Mouse (Mus musculus): ENCODE measurements around the gene Ccdc157.

The Ccdc157 gene

DNA sequence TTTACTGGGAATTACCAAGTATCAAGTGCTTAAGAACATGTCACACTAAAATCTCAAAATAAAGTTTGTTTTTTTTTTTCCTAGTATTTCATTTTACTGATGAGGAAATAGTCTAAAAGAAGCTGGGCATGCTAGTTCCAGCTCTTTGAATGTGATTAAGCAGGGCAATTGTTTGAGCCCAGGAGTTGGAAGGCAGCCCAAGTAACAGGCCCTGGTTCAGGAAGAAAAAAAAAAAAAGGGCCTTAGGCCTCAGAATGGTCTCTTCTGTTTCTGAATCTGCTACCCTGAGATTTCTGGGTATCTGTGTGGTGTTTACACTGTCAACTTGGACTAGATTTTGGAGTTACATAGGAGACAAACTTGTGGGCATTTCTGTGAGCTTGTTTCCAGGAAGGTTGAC, 23.4 kb upstream of the Ccdc157 start:
- no peak for DNase-seq (ENCODE audit: low spot score in 2 of 2)

GRCm38 (mm10) chr11:4182061-4182460, 22.0 kb upstream of the Ccdc157 start:
- no peak for DNase-seq (ENCODE audit: low spot score in 2 of 2)

GRCm38 (mm10) chr11:4177716-4178115, 17.6 kb upstream of the Ccdc157 start:
- no peak for DNase-seq (ENCODE audit: low spot score in 2 of 2)

- DNase-seq (ENCODE audit: low spot score in 2 of 2), result peak; percentile 51 to 64
Observed at GRCm38 (mm10) chr11:4174586-4174985, 14.5 kb upstream of the Ccdc157 start.

DNA sequence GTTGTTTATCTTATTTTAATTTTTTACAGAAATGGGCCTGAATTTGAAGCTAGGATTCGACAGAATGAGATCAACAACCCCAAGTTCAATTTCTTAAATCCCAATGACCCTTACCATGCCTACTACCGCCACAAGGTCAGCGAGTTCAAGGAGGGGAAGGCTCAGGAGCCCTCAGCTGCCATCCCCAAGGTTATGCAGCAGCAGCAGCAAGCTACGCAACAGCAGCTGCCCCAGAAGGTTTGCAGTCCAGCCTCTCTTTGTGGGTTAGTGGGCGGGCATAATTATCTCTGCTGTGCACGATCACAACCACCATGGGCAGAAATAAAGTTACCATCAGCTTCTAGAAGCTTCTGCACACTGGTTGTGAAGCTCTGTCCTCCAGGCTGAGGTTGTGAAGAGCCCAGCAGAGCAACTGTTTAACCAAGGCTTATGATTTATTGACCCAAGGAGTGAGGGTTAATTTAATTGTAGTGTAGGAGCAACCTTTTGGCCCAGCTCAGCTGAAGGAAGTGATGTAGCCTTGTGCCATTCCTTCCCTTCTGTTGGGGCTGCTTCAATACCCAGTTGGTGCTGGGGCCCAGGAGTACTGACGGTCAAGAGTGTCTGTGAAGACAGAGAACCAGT, 6.5 kb upstream of the Ccdc157 start:
- no peak for DNase-seq (ENCODE audit: low spot score in 2 of 2)

DNA sequence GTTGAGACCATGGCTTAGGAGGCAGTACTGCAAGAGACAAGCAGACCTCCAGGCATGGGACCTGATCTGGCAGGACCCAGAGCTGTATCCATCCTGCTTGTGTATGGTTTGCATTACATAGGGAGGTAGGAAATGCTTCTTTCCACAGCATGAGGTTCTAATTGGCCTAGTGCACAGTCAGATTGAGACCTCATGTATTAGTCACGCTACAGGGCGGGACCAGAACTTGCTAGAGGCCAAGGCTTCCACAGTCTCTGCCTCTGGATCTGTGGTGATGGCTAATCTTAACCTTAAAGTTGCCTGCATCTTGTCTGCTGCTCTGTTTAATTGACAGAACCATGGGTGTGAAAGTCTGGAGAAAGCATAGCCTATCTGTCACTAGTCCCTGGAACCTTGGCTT, 4.6 kb upstream of the Ccdc157 start:
- DNase-seq (ENCODE audit: low spot score in 2 of 2), result no peak

DNA sequence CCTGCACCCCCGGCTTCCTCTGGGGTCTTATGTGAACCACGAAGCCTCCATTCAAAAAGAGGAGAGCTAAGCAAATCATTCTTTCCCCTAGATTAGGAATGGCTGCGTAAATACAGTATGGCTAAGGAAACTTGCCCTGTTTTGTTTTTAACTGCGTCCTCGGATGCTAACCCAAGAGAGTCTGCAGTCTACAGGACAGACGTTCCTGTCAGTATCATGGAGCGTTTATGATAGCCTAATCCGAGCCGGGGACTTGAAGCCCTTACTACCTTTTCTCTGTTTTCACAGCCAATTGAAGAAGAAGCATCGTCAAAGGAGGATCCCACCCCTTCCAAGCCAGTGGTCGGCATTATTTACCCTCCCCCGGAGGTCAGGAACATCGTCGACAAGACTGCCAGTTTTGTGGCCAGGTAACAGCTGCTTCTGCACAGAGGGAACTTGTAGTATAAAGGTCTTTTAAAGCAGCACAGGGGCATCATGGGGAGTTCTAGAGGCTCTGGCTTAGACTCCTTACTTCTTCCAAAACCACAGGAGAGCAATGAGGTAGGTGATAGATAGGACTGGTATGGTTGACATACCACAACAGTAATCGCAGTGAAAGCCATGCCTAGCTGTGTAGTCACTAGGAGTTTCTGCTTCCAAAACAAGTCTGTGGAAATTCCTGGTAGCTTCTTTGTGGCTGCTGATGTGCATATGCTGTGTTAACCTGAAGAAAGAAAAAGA, 826 bp upstream of the Ccdc157 start:
- no peak for DNase-seq (ENCODE audit: low spot score in 2 of 2)

GRCm38 (mm10) chr11:4158676-4159075, 1.4 kb downstream of the Ccdc157 start:
- no peak for DNase-seq (ENCODE audit: low spot score in 2 of 2)

DNA sequence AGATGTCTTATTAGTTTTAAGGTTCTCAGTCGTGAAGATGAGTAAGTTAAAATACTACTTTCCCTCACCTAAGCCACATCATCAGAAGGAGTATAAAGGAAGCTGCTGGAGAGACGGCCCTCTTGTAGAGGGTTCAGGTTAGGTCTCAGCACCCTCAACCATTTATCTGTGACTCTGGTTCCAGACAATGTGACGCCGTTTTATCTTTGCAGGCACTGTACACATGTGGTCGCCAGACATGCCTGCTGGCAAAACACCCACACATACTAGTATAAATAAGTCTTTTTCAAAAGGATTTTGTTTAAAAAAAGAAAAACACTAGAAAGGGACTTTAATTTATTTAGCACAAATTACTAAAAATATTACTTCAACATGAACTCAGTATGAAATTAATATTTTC, 4.5 kb downstream of the Ccdc157 start:
- DNase-seq (ENCODE audit: low spot score in 2 of 2), result no peak

- no peak for DNase-seq (ENCODE audit: low spot score in 2 of 2)
Observed at GRCm38 (mm10) chr11:4153694-4154093, 6.4 kb downstream of the Ccdc157 start.

- DNase-seq (ENCODE audit: low spot score in 2 of 2), result no peak
Observed at GRCm38 (mm10) chr11:4149886-4150285, 10.2 kb downstream of the Ccdc157 start.

GRCm38 (mm10) chr11:4148536-4149156, 11.4 kb downstream of the Ccdc157 start:
- no peak for DNase-seq (ENCODE audit: low spot score in 2 of 2)

GRCm38 (mm10) chr11:4148120-4148519, 12.0 kb downstream of the Ccdc157 start:
- no peak for DNase-seq (ENCODE audit: low spot score in 2 of 2)

DNA sequence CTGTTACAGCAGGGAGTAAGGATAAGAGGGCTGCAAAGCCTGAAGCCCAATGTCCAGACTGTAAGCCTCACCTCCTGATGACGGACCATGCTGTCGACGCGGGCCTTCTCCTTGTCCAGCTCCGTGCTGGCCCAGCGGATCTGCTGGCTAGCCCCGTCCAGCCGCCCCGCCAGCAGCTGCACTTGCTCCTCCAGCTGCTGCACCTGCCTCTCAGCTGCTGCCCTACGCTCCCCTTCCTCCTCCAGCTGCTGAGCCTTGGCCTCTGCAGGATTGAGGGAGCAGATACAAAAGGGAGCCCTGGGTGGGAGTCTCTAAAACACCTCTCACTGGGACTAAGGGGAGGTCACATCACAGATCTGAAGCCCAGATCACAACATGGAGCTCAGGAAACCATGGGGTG, 13.0 kb downstream of the Ccdc157 start:
- DNase-seq (ENCODE audit: low spot score in 2 of 2), result no peak

- DNase-seq (ENCODE audit: low spot score in 2 of 2), result no peak
Observed at GRCm38 (mm10) chr11:4146381-4146780, 13.7 kb downstream of the Ccdc157 start.

- DNase-seq (ENCODE audit: low spot score in 2 of 2), result no peak
Observed at GRCm38 (mm10) chr11:4143281-4144062, 16.6 kb downstream of the Ccdc157 start.

- no peak for DNase-seq (ENCODE audit: low spot score in 2 of 2)
Observed at GRCm38 (mm10) chr11:4142352-4142751, 17.7 kb downstream of the Ccdc157 start.

- no peak for DNase-seq (ENCODE audit: low spot score in 2 of 2)
Observed at GRCm38 (mm10) chr11:4141505-4141904, 18.6 kb downstream of the Ccdc157 start.

GRCm38 (mm10) chr11:4138964-4139363, 21.1 kb downstream of the Ccdc157 start:
- no peak for DNase-seq (ENCODE audit: low spot score in 2 of 2)

GRCm38 (mm10) chr11:4134986-4135935, 24.8 kb downstream of the Ccdc157 start, which contains the start of gene Rnf215:
Gene Rnf215 (plus strand): TSS chr11:4135202.
- peak; percentile 74 to 77 for DNase-seq (ENCODE audit: low spot score in 2 of 2)

GRCm38 (mm10) chr11:4134400-4134799, 25.7 kb downstream of the Ccdc157 start:
- no peak for DNase-seq (ENCODE audit: low spot score in 2 of 2)
